Mouse (Mus musculus): Measurements from ENCODE around the gene Mad2l1bp. TPM values are rescaled to one million over a fixed set of nuclear protein-coding genes. Genes with fewer than 3 reads are reported as not detected.

Gene Mad2l1bp
- total and polyA plus RNA-seq, 3 experiments, result 12.8 to 27.4 (median 14.0) TPM

- no peak for ATAC-seq (ENCODE audit: extremely low read depth, insufficient number of reproducible peaks, low FRiP score, poor library complexity, severe bottlenecking)
- H3K36me3 ChIP-seq (replicated peaks), result peaks cover 84% of the 10 kb centered on the region
- peaks cover 28% of the 10 kb centered on the region for H3K4me1 ChIP-seq (ENCODE audit: insufficient read depth, low read depth, low read length)
- H3K9me3 ChIP-seq (replicated peaks), result no peaks in the 10 kb centered on the region
- TF ChIP-seq TAL1 (conservative IDR thresholded peaks at IDR 0.05; ENCODE audit: low read depth, low read length) (no peak), GATA2 (IDR thresholded peaks at IDR 0.05; ENCODE audit: borderline replicate concordance, low read depth, low read length) (no peak), GATA1 (IDR thresholded peaks at IDR 0.05; ENCODE audit: borderline replicate concordance, low read length) (no peak), CTCF (IDR thresholded peaks at IDR 0.05; ENCODE audit: low read depth, low read length) (no peak), POLR2AphosphoS5 (IDR thresholded peaks at IDR 0.05; ENCODE audit: insufficient replicate concordance, low read depth, low read length) (no peak)
- no peak for DNase-seq (ENCODE audit: low spot score)
- no peak overlapping the region for H3K4me3 ChIP-seq (ENCODE audit: low read depth, low read length)
- no peaks in the 10 kb centered on the region for H3K27me3 ChIP-seq (ENCODE audit: insufficient read depth, low read length)
Observed at GRCm38 (mm10) chr17:46116881-46117280, 36.5 kb downstream of the Mad2l1bp start.

GRCm38 (mm10) chr17:46116138-46116537, 37.2 kb downstream of the Mad2l1bp start:
- Histone ChIP-seq H3K4me1 (ENCODE audit: insufficient read depth, low read depth, low read length) (peaks cover 30% of the 10 kb centered on the region), H3K36me3 (replicated peaks) (peaks cover 82% of the 10 kb centered on the region), H3K27me3 (ENCODE audit: insufficient read depth, low read length) (no peaks in the 10 kb centered on the region), H3K4me3 (ENCODE audit: low read depth, low read length) (no peak overlapping the region), H3K9me3 (replicated peaks) (no peaks in the 10 kb centered on the region)
- DNase-seq (ENCODE audit: low spot score) (no peak), ATAC-seq (ENCODE audit: extremely low read depth, insufficient number of reproducible peaks, low FRiP score, poor library complexity, severe bottlenecking) (no peak)
- TF ChIP-seq GATA1 (IDR thresholded peaks at IDR 0.05; ENCODE audit: borderline replicate concordance, low read length), result no peak
- TF ChIP-seq TAL1 (conservative IDR thresholded peaks at IDR 0.05; ENCODE audit: low read depth, low read length), result no peak
- no peak for TF ChIP-seq POLR2AphosphoS5 (IDR thresholded peaks at IDR 0.05; ENCODE audit: insufficient replicate concordance, low read depth, low read length)
- no peak for TF ChIP-seq CTCF (IDR thresholded peaks at IDR 0.05; ENCODE audit: low read depth, low read length)
- TF ChIP-seq GATA2 (IDR thresholded peaks at IDR 0.05; ENCODE audit: borderline replicate concordance, low read depth, low read length), result no peak

GRCm38 (mm10) chr17:46115489-46115888, 37.9 kb downstream of the Mad2l1bp start:
- Histone ChIP-seq H3K4me3 (ENCODE audit: low read depth, low read length) (no peak overlapping the region), H3K27me3 (ENCODE audit: insufficient read depth, low read length) (no peaks in the 10 kb centered on the region), H3K4me1 (ENCODE audit: insufficient read depth, low read depth, low read length) (peaks cover 30% of the 10 kb centered on the region), H3K9me3 (replicated peaks) (no peaks in the 10 kb centered on the region), H3K36me3 (replicated peaks) (peaks cover 81% of the 10 kb centered on the region)
- ATAC-seq (ENCODE audit: extremely low read depth, insufficient number of reproducible peaks, low FRiP score, poor library complexity, severe bottlenecking) (no peak), DNase-seq (ENCODE audit: low spot score) (no peak)
- no peak for TF ChIP-seq GATA1 (IDR thresholded peaks at IDR 0.05; ENCODE audit: borderline replicate concordance, low read length)
- no peak for TF ChIP-seq GATA2 (IDR thresholded peaks at IDR 0.05; ENCODE audit: borderline replicate concordance, low read depth, low read length)
- TF ChIP-seq CTCF (IDR thresholded peaks at IDR 0.05; ENCODE audit: low read depth, low read length), result no peak
- no peak for TF ChIP-seq TAL1 (conservative IDR thresholded peaks at IDR 0.05; ENCODE audit: low read depth, low read length)
- no peak for TF ChIP-seq POLR2AphosphoS5 (IDR thresholded peaks at IDR 0.05; ENCODE audit: insufficient replicate concordance, low read depth, low read length)

GRCm38 (mm10) chr17:46110402-46111289, 42.7 kb downstream of the Mad2l1bp start, which contains the start of gene Mrps18a:
TSS of gene Mrps18a (plus strand) at chr17:46110986.
- H3K27me3 ChIP-seq (ENCODE audit: insufficient read depth, low read length), result peaks cover 23% of the 10 kb centered on the region
- peaks cover 34% of the 10 kb centered on the region for H3K4me1 ChIP-seq (ENCODE audit: insufficient read depth, low read depth, low read length)
- peak within 1 kb of the TSS; percentile 90 for H3K4me3 ChIP-seq (ENCODE audit: low read depth, low read length)
- DNase-seq (ENCODE audit: low spot score) (peak; percentile 79), ATAC-seq (ENCODE audit: extremely low read depth, insufficient number of reproducible peaks, low FRiP score, poor library complexity, severe bottlenecking) (peak; percentile 89)
- TF ChIP-seq POLR2AphosphoS5 (IDR thresholded peaks at IDR 0.05; ENCODE audit: insufficient replicate concordance, low read depth, low read length) (no peak), GATA2 (IDR thresholded peaks at IDR 0.05; ENCODE audit: borderline replicate concordance, low read depth, low read length) (no peak), GATA1 (IDR thresholded peaks at IDR 0.05; ENCODE audit: borderline replicate concordance, low read length) (no peak), TAL1 (conservative IDR thresholded peaks at IDR 0.05; ENCODE audit: low read depth, low read length) (no peak), CTCF (IDR thresholded peaks at IDR 0.05; ENCODE audit: low read depth, low read length) (no peak)
- no peaks in the 10 kb centered on the region for H3K9me3 ChIP-seq (replicated peaks)
- H3K36me3 ChIP-seq (replicated peaks), result peaks cover 33% of the 10 kb centered on the region

GRCm38 (mm10) chr17:46108286-46108685, 45.1 kb downstream of the Mad2l1bp start:
- DNase-seq (ENCODE audit: low spot score) (no peak), ATAC-seq (ENCODE audit: extremely low read depth, insufficient number of reproducible peaks, low FRiP score, poor library complexity, severe bottlenecking) (no peak)
- H3K9me3 ChIP-seq (replicated peaks), result no peaks in the 10 kb centered on the region
- peaks cover 9% of the 10 kb centered on the region for H3K36me3 ChIP-seq (replicated peaks)
- TF ChIP-seq TAL1 (conservative IDR thresholded peaks at IDR 0.05; ENCODE audit: low read depth, low read length), result no peak
- no peak for TF ChIP-seq CTCF (IDR thresholded peaks at IDR 0.05; ENCODE audit: low read depth, low read length)
- no peak for TF ChIP-seq POLR2AphosphoS5 (IDR thresholded peaks at IDR 0.05; ENCODE audit: insufficient replicate concordance, low read depth, low read length)
- TF ChIP-seq GATA1 (IDR thresholded peaks at IDR 0.05; ENCODE audit: borderline replicate concordance, low read length), result no peak
- no peak for TF ChIP-seq GATA2 (IDR thresholded peaks at IDR 0.05; ENCODE audit: borderline replicate concordance, low read depth, low read length)
- H3K4me1 ChIP-seq (ENCODE audit: insufficient read depth, low read depth, low read length), result peaks cover 18% of the 10 kb centered on the region
- H3K4me3 ChIP-seq (ENCODE audit: low read depth, low read length), result no peak overlapping the region
- peaks cover 37% of the 10 kb centered on the region for H3K27me3 ChIP-seq (ENCODE audit: insufficient read depth, low read length)

- TF ChIP-seq POLR2AphosphoS5 (IDR thresholded peaks at IDR 0.05; ENCODE audit: insufficient replicate concordance, low read depth, low read length), result no peak
- TF ChIP-seq TAL1 (conservative IDR thresholded peaks at IDR 0.05; ENCODE audit: low read depth, low read length), result no peak
- TF ChIP-seq GATA1 (IDR thresholded peaks at IDR 0.05; ENCODE audit: borderline replicate concordance, low read length), result no peak
- TF ChIP-seq GATA2 (IDR thresholded peaks at IDR 0.05; ENCODE audit: borderline replicate concordance, low read depth, low read length), result no peak
- no peak for TF ChIP-seq CTCF (IDR thresholded peaks at IDR 0.05; ENCODE audit: low read depth, low read length)
- Histone ChIP-seq H3K36me3 (replicated peaks) (no peaks in the 10 kb centered on the region), H3K27me3 (ENCODE audit: insufficient read depth, low read length) (peaks cover 48% of the 10 kb centered on the region), H3K4me1 (ENCODE audit: insufficient read depth, low read depth, low read length) (0 out of 2 replicates have a peak, but pooled peaks cover 2% of the 10 kb centered on the region), H3K9me3 (replicated peaks) (no peaks in the 10 kb centered on the region), H3K4me3 (ENCODE audit: low read depth, low read length) (no peak overlapping the region)
- ATAC-seq (ENCODE audit: extremely low read depth, insufficient number of reproducible peaks, low FRiP score, poor library complexity, severe bottlenecking) (no peak), DNase-seq (ENCODE audit: low spot score) (no peak)
Observed at GRCm38 (mm10) chr17:46104487-46104886, 48.9 kb downstream of the Mad2l1bp start.
